Mouse (Mus musculus): ENCODE data around the gene Col6a2. TPM values are rescaled to one million over a fixed set of nuclear protein-coding genes. Genes with fewer than 3 reads are reported as not detected.

Col6a2 gene
- polyA plus RNA-seq, 1 experiment from 2014 or later, result 40.1 TPM

Other genes with a start within 250 kb of the Col6a2 start
- gene AC141477.1, start 183.2 kb downstream of the Col6a2 start, polyA plus RNA-seq (2016; fragmentation: Nextera tagmentation; extraction: Ambion mirVana), result not detected in 2 replicates
- 18.3 and 19.7 TPM in 2 replicates for gene Pcnt, start 180.8 kb downstream of the Col6a2 start, polyA plus RNA-seq (2016; fragmentation: Nextera tagmentation; extraction: Ambion mirVana)
- not detected in 2 replicates for gene 2610028H24Rik, start 174.5 kb downstream of the Col6a2 start, polyA plus RNA-seq (2016; fragmentation: Nextera tagmentation; extraction: Ambion mirVana)
- 81.7 and 86.9 TPM in 2 replicates for gene Mcm3ap, start 154.7 kb downstream of the Col6a2 start, polyA plus RNA-seq (2016; fragmentation: Nextera tagmentation; extraction: Ambion mirVana)
- gene Ybey, start 154.5 kb downstream of the Col6a2 start, polyA plus RNA-seq (2016; fragmentation: Nextera tagmentation; extraction: Ambion mirVana), result 9.2 and 9.3 TPM in 2 replicates
- 58.2 and 61.2 TPM in 2 replicates for gene Lss, start 92.0 kb downstream of the Col6a2 start, polyA plus RNA-seq (2016; fragmentation: Nextera tagmentation; extraction: Ambion mirVana)
- 0.41 TPM in 1 of 2 replicates, not detected in the other for gene Spatc1l, start 61.4 kb downstream of the Col6a2 start, polyA plus RNA-seq (2016; fragmentation: Nextera tagmentation; extraction: Ambion mirVana)
- gene Ftcd, start 48.0 kb downstream of the Col6a2 start, polyA plus RNA-seq (2016; fragmentation: Nextera tagmentation; extraction: Ambion mirVana), result not detected in 2 replicates
- gene Col6a1, start 102.5 kb upstream of the Col6a2 start, polyA plus RNA-seq (2016; fragmentation: Nextera tagmentation; extraction: Ambion mirVana), result 25.8 and 33.3 TPM in 2 replicates